Mouse (Mus musculus): ENCODE measurements around the gene Ptprt.

Ptprt gene

DNA sequence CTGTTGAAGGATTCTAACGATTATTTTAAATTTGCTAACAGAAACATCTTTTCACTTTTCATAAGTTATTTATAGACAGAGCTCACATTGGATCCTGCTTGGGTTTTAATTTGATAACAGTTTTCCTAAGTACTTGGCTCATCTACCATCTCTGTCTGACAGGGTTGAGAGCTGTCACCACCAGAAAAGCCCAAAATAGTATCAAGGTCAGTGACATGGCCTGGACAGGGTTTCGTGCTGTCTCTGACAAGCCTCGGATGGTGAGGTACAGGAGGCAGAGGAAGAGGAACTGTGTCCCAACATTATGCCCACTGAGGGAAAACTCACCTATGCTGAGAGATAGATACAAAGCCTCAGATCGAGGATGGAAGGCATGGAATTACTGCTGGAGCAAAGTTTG is 79.3 kb downstream of the Ptprt start:
- DNase-seq (ENCODE audit: low spot score), result no peak

DNA sequence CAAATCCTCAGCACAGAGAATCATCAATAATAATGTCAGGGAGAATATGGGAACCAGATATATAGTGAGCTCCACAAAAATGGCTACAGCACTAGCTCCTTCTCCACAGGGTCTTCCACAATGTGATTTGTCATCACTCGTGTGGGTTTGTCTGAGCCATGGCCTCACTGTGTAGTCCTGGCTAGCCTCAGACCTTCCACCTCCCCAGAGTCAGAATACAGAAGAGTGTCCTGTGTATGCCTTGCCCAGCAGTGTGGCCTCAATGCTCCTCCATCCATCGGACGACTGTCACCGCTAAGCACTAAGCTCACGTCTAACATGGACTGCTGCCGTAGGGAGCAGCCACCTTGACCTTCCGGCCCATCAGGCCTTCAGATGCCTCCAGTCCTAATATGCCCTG is 83.1 kb downstream of the Ptprt start:
- DNase-seq (ENCODE audit: low spot score), result no peak

DNA sequence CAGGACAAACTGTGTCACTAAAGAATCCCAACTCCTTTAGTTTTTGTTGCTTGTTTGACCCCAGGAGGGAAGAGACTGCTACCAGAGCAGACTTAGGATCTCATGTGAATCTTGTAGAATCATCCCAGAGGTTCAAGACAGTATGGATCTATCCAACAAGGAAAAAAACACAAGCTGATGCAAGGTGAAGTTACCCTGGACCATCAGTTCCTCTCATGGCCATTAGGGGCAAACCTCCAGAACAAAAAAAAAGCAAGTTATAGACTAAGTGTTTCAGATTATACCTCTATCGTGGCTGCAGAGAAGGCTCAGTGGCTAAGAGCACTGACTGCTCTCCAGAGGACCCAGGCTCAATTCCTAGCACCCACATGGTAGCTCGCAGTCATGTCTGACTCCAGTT is 88.1 kb downstream of the Ptprt start:
- no peak for DNase-seq (ENCODE audit: low spot score)

GRCm38 (mm10) chr2:162571037-162571436 is 89.9 kb downstream of the Ptprt start:
- no peak for DNase-seq (ENCODE audit: low spot score)

- DNase-seq (ENCODE audit: low spot score), result no peak
These were observed 92.4 kb downstream of the Ptprt start for GRCm38 (mm10) chr2:162568308-162569100.

DNA sequence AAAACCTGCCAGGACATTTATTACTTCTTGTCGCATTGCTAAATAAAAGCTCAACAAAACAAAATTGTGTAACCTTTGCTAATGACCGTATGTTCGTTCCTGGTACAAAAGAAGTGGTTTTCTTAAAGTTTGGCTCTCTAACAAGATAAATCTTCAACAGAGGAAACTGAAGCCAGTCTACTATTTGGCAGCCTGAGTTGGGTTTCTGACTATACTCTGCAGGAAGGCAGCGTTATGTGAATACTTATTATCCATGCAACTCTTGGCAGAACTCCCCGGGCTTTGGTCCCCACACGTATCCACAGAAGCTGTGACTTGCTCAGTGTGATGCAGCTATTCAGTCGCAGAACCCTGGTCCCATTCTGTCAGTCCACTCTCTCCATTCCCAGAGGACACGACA is 112.6 kb downstream of the Ptprt start:
- DNase-seq (ENCODE audit: low spot score), result no peak

GRCm38 (mm10) chr2:162531638-162532037 is 129.3 kb downstream of the Ptprt start:
- DNase-seq (ENCODE audit: low spot score), result peak; percentile 21

DNA sequence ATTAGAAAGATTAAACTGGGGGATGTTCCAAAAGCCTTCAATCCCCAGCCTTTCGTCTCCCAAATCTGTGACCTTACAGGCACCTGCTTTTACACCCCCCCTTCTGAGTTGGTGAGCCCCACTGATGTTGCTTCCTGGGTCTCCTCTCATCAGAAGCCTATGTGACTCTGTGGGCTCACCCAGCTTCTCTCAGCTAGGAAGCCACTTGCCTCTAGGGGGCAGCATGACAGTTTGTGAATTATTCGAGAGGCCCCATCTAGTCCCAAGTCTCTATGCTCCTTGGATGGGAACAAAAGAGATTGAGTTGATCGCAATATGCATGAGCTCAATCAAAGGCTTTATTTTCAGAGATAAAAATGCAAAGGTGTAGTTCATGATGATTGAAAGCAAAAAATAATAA is 132.0 kb downstream of the Ptprt start:
- DNase-seq (ENCODE audit: low spot score), result no peak

DNA sequence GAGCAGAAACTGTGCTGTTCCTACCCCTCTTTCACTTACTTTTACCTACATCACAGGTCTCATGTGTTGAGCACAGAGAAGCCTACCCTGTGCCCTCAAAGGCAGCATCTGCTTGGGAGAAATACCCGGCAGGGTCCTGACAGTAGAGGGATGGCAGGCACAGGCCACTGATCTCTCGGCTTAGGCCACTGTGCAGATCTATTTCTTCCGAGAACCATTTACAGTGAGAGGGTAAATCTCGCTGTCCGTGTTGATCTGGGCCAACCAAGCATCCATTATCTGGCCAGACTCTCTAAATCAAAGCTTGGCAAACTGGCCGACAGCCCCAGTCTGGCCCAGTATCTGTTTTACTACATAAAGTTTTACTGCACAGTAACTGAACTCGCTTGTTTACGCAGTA is 145.0 kb downstream of the Ptprt start:
- DNase-seq (ENCODE audit: low spot score), result no peak

DNA sequence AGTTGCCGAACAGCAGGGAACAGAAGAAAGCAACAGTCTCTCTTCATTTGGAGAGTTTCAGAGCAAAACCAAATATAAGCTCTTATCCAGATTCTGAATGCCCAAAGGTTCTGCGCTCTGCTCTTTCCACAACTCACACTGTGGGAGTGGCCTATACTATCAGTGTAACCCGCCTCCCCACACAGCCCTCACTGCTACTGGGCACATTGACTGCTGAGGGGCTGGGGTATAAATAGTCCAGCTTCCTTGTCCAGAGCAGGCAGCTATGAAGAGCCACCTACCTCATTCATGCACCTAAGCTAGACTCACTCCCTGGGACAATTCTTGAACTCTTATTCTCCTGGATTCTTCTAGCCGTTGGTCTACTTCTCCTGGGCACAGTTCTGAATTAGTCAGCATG is 147.9 kb downstream of the Ptprt start:
- DNase-seq (ENCODE audit: low spot score), result no peak

GRCm38 (mm10) chr2:162512094-162512493 is 148.9 kb downstream of the Ptprt start:
- DNase-seq (ENCODE audit: low spot score), result no peak

DNA sequence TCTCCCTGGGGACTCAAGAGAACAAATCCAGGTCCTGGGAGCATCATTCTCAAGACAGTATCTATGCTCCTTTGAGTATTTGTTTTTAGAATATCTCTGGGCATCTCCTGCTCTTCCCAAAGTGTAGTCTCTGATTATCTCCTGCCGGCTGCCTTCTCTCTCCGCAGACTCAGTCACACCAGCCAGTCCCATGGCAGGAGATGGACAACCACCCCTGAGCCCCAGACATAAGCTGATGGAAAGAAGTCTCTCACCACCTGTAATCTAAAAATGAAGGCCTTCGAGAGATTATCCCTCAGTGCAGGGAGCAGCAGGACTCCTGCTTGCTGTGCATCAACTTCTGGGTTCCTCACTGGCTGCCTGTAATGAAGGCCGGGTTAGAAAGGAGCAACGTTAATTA is 151.9 kb downstream of the Ptprt start:
- no peak for DNase-seq (ENCODE audit: low spot score)

- DNase-seq (ENCODE audit: low spot score), result no peak
These were observed 153.3 kb downstream of the Ptprt start for GRCm38 (mm10) chr2:162507664-162508063.

DNA sequence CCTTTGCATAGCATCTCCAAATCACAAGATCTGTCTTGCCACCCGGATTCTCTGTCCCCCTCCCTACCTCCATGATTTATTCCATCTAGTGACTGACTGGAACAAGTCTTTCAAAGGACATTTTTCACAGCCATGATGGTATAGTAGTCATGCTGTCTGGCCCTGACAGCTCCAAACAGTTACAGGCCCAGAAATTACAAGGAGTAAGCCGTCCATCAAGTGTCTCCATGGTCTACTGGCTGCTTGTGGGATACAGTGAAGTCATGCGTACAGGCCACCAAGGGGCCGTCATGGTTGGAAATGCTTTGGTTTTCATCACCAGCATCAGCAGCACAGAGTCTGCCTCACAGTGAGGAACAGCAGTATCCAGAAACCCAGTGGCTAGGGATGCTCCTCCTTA is 156.1 kb downstream of the Ptprt start:
- DNase-seq (ENCODE audit: low spot score), result no peak

DNA sequence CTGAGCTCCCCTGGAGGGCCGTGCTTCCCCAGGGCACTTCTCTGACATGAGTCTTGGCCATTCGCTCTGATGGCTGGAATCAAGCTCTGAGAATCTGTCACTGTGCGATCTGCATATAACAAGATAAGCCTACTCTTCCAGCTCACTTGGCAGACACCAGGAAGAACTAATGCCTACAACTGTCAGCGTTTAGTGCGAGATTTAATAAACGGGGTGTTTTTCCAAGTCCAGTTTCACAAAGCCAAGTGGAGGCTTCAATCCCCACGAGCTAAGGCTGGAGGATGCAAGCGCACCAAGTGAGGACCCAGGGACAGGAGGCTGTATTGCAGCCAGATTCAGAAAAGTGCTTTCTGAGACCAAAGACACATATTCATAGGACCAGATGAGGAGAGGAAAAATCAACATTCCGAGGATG is 161.4 kb downstream of the Ptprt start:
- DNase-seq (ENCODE audit: low spot score), result no peak

GRCm38 (mm10) chr2:162498191-162498590 is 162.8 kb downstream of the Ptprt start:
- DNase-seq (ENCODE audit: low spot score), result peak; percentile 7

- no peak for DNase-seq (ENCODE audit: low spot score)
These were observed 176.9 kb downstream of the Ptprt start for GRCm38 (mm10) chr2:162484036-162484435.

DNA sequence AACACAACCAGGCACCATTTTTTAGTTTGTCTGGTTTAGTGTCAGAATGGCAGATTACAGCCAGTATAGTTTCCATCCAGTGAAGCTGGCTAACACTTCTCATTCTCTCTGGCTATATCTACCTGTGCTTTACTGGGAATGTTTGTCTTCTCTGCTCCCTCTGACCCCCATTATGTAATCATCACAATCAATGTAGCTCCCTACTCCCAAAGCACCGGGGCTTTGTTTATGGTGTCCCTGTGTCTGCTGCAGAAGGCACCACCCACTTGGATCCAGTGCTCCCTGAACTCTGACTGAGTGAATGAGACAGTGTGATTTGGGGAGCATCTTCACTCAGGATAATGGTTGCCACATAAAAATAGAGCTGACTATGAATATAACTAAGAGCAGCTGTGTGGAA is 217.8 kb downstream of the Ptprt start:
- DNase-seq (ENCODE audit: low spot score), result no peak

DNA sequence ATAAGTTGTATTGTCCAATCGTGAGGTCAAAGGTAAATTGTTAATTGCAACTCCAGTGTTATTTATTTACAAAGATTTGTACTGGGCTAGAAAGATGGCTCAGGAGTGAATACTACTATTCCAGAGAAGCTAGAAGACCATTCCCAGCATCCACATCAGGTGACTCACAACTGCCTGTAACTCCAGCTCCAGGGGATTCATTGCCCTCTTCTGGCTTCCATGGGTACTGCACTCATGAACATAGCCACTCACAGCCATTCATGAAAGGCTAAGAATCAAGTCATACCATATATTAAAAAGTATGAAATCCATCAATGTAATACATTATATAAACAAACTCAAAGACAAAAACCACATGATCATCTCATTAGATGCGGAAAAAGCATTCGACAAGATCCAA is 224.3 kb downstream of the Ptprt start:
- DNase-seq (ENCODE audit: low spot score), result no peak

DNA sequence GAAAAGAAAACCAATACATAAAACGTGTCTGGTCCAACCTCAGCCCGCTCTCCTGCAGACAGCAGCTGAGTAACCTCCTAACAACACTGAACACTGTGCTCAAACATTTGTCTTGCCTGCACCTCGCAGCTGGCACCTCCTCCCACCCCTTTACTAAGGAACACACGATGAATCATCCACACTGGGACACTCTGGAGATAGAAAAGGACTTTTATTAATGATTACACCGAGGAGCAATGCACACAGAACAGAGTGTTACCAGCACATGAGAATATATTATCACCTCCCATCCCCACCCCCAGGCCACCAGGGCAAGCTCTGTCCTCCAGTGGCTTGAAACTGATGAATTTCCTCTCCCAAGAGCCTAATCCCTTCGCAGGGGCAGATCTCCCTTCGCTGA is 230.8 kb downstream of the Ptprt start:
- DNase-seq (ENCODE audit: low spot score), result no peak

DNA sequence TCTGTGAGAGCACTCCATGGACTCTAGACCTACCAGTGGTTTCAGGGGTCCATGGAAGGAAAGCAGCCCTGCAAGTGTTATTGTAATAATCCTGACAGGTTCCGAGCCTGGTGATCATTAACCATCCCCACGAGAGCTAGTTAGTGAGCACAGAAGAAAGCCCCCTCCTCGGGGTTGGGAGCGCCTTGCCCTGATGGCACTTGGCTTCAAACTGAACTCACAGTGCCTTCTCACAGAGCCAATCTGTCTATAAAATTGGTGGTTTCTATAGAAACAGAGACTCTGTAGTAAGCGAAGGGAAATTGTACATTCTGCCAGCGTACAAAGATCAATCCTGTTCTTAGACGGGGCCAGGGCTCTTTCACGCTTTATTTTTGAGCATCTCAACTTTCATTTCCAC is 234.8 kb downstream of the Ptprt start:
- no peak for DNase-seq (ENCODE audit: low spot score)

GRCm38 (mm10) chr2:162418181-162418580 is 242.8 kb downstream of the Ptprt start:
- DNase-seq (ENCODE audit: low spot score), result no peak

DNA sequence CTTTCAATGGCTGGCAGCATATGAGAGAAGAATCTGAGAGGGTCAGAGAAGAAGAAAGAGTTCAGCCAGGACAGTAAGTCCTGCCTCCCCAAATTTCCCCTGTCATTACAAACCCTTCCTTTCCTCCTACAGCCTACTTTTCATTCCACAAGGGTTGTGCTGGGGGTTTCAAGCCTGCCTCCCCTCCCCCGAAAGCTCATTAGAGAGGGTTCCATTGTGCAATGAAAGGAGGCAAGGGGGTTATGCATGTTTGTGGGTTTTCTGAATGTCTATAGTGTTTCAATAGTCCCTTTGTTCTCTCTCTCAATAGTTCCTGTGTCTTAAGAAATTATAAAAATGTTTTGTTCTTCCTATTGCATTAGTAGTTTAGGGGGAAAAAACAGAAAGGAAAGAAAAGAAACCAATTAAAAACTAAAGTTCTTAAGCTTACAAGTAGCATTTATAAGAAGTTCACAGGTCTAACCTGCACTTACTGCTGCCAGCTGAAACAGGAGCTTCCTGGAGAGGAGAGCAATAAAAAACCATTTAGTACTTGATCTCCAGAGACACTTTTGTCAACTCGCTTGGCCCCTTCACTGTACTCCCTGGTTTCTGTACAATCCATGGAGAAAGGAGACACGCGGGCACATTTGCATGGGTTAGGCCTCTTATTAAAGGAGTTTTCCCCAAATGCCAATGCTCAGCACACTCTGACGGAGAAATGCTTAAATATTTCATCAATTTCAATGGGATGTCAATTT is 247.7 kb downstream of the Ptprt start:
- DNase-seq (ENCODE audit: low spot score), result no peak

DNA sequence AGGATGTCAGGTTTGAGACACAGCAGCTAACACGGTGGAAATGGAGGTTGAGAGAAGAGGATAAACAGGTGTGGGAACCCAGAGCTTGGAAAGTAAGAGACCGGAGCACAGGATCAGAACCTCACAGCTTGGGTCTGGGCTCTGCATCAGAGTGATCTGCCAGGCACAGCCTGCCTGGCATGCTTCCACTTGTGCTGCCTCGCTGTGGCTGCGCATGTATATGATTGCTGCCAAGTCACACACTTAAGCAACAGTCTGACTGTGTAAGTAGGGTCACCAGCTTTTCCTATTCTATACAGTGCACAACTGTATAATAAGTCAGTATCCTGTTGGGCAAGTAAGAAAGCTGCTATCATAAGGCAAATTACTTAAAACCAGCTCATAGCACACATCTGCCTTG is 249.9 kb downstream of the Ptprt start:
- DNase-seq (ENCODE audit: low spot score), result no peak
